Mouse (Mus musculus) MEL (cell line): ENCODE measurements around the gene Entpd8.

Experiments
- BHLHE40 ChIP-seq: IDR thresholded peaks from 2 replicates; pipeline ENCODE4 v1.6.1; 2012; ENCODE audit warnings: low read depth, mild to moderate bottlenecking, inconsistent platforms, low read length, improper control_type of control experiment, borderline replicate concordance
- CTCF ChIP-seq, 3 experiments: IDR thresholded peaks in 2 of 3; conservative IDR thresholded peaks in 1 of 3; 2 replicates each; pipeline ENCODE4 v1.5.1; 2011 to 2012; ENCODE audit warnings: low read length in 3 of 3, low read depth in 2 of 3, mild to moderate bottlenecking in 2 of 3, improper control_type of control experiment in 1 of 3, inconsistent platforms in 1 of 3, mixed read lengths in 1 of 3, moderate library complexity in 1 of 3; ENCODE audit not compliant: control insufficient read depth in 1 of 3, insufficient read depth in 1 of 3, poor library complexity in 1 of 3, severe bottlenecking in 1 of 3
- EP300 ChIP-seq, 2 experiments: IDR thresholded peaks; 2 replicates each; pipeline ENCODE4 v1.6.1; 2011; ENCODE audit warnings: improper control_type of control experiment in 2 of 2, low read length in 2 of 2, low read depth in 1 of 2, mild to moderate bottlenecking in 1 of 2
- HCFC1 ChIP-seq: IDR thresholded peaks from 2 replicates; pipeline ENCODE4 v1.6.1; 2012; ENCODE audit warnings: low read depth, mild to moderate bottlenecking, inconsistent platforms, low read length, improper control_type of control experiment, moderate library complexity
- MAFK ChIP-seq: IDR thresholded peaks from 2 replicates; pipeline ENCODE4 v1.6.1; 2011; ENCODE audit warnings: low read depth, mild to moderate bottlenecking, low read length, improper control_type of control experiment, borderline replicate concordance
- MAX ChIP-seq: IDR thresholded peaks from 2 replicates; pipeline ENCODE4 v1.6.1; 2011; ENCODE audit warnings: low read length, improper control_type of control experiment
- NRF1 ChIP-seq: IDR thresholded peaks from 2 replicates; pipeline ENCODE4 v1.6.1; 2014; ENCODE audit warnings: low read depth, mild to moderate bottlenecking, inconsistent platforms, low read length, improper control_type of control experiment, moderate library complexity; ENCODE audit not compliant: poor library complexity, insufficient read depth, severe bottlenecking
- POLR2A ChIP-seq, 2 experiments: IDR thresholded peaks; 2 replicates each; pipeline ENCODE4 v1.6.1; 2011 to 2012; ENCODE audit warnings: low read length in 2 of 2, mild to moderate bottlenecking in 2 of 2, control low read depth in 1 of 2, improper control_type of control experiment in 1 of 2, low read depth in 1 of 2, moderate library complexity in 1 of 2; ENCODE audit not compliant: control insufficient read depth in 1 of 2, insufficient read depth in 1 of 2, poor library complexity in 1 of 2
- RAD21 ChIP-seq: IDR thresholded peaks from 2 replicates; pipeline ENCODE4 v1.6.1; 2011; ENCODE audit warnings: mild to moderate bottlenecking, low read depth, low read length, improper control_type of control experiment
- RCOR1 ChIP-seq: IDR thresholded peaks from 2 replicates; pipeline ENCODE4 v1.6.1; 2012; ENCODE audit warnings: low read depth, mild to moderate bottlenecking, inconsistent platforms, low read length, improper control_type of control experiment
- TAL1 ChIP-seq: IDR thresholded peaks from 2 replicates; pipeline ENCODE4 v1.6.1; 2012; ENCODE audit warnings: mild to moderate bottlenecking, inconsistent platforms, low read length, moderate library complexity, mixed read lengths
- UBTF ChIP-seq: IDR thresholded peaks from 2 replicates; pipeline ENCODE4 v1.6.1; 2012; ENCODE audit warnings: low read depth, mild to moderate bottlenecking, inconsistent platforms, low read length, improper control_type of control experiment, moderate library complexity, borderline replicate concordance; ENCODE audit not compliant: insufficient read depth
- USF2 ChIP-seq, 2 experiments: IDR thresholded peaks; 2 replicates each; pipeline ENCODE4 v1.6.1; 2011 to 2012; ENCODE audit warnings: improper control_type of control experiment in 2 of 2, low read length in 2 of 2, borderline replicate concordance in 1 of 2, inconsistent platforms in 1 of 2, low read depth in 1 of 2, mild to moderate bottlenecking in 1 of 2; ENCODE audit not compliant: insufficient read depth in 1 of 2
- ZMIZ1 ChIP-seq: IDR thresholded peaks from 2 replicates; pipeline ENCODE4 v1.6.1; 2012; ENCODE audit warnings: low read depth, mild to moderate bottlenecking, inconsistent platforms, low read length, improper control_type of control experiment, moderate library complexity

- TF ChIP-seq CTCF (IDR thresholded peaks at IDR 0.05 in 2 of 3, conservative IDR thresholded peaks at IDR 0.05 in 1 of 3; ENCODE audit: control insufficient read depth in 1 of 3, insufficient read depth in 1 of 3, low read depth in 2 of 3, low read length in 3 of 3, poor library complexity in 1 of 3, severe bottlenecking in 1 of 3): no peak
- no peak for TF ChIP-seq MAX
- TF ChIP-seq MAFK: no peak
- TF ChIP-seq RAD21: no peak
- no peak for TF ChIP-seq UBTF
- TF ChIP-seq RCOR1: no peak
- TF ChIP-seq POLR2A (IDR thresholded peaks at IDR 0.05; ENCODE audit: control insufficient read depth in 1 of 2, insufficient read depth in 1 of 2, low read depth in 1 of 2, low read length in 2 of 2, poor library complexity in 1 of 2): no peak
- no peak for TF ChIP-seq USF2 (IDR thresholded peaks at IDR 0.05; ENCODE audit: borderline replicate concordance in 1 of 2, insufficient read depth in 1 of 2, low read depth in 1 of 2, low read length in 2 of 2)
- no peak for TF ChIP-seq HCFC1
- TF ChIP-seq TAL1: no peak
- TF ChIP-seq BHLHE40: no peak
- TF ChIP-seq EP300 (IDR thresholded peaks at IDR 0.05; ENCODE audit: low read depth in 1 of 2, low read length in 2 of 2): no peak
- TF ChIP-seq ZMIZ1: no peak
- no peak for TF ChIP-seq NRF1
These were observed 19.6 kb downstream of the Entpd8 start for GRCm38 (mm10) chr2:25099703-25100102.
